Mouse (Mus musculus): ENCODE measurements around the gene Vamp2. TPM values are rescaled to one million over a fixed set of nuclear protein-coding genes. Genes with fewer than 3 reads are reported as not detected.

Gene Vamp2
- total RNA-seq, 2 experiments from 2014 or later = 34.9 to 35.2 TPM

DNA sequence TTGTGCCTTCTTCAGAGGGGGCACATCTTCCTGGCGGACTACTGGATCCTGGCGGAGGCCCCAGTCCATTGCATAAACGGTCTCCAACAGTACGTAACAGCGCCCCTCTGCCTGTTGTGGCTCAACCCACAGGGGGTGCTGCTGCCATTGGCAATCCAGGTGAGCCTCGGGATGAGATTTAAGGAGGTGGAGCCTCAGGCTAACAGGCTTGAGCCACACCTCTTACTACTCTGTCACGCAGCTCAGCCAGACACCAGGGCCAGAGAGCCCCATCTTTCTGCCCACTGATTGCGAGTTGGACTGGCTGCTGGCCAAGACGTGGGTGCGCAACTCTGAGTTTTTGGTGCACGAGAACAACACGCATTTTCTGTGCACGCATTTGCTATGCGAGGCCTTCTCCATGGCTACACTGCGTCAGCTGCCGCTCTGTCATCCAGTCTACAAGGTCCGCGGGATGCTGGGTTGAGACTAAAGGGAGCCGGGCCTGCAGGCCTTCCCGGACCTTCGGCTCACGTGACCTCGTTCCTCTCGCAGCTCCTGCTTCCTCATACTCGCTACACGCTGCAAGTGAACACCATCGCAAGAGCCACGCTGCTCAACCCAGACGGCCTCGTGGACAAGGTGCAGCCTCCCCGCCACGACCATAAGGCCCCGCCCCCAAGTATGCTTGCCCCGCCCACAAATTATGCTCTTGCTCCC, 45.8 kb downstream of the Vamp2 start:
- DNase-seq = peak; percentile 30

DNA sequence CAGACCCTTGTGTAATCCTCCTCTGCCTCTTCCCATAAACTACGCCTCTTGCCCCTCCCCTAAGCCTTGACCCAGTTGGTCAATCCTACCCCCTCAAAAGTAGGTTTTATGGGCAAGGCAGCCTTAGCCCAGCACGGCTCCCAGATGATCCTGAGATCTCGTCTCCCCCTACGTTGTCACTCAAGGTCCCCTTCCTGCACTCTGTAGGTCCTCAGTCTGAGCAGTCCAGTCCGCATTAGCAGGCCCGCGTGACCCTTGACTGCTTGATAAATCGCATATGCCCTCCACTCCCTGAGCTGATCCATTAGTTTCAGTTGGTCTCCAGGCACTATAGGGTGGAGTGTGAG, 46.3 kb downstream of the Vamp2 start:
- no peak for DNase-seq

DNA sequence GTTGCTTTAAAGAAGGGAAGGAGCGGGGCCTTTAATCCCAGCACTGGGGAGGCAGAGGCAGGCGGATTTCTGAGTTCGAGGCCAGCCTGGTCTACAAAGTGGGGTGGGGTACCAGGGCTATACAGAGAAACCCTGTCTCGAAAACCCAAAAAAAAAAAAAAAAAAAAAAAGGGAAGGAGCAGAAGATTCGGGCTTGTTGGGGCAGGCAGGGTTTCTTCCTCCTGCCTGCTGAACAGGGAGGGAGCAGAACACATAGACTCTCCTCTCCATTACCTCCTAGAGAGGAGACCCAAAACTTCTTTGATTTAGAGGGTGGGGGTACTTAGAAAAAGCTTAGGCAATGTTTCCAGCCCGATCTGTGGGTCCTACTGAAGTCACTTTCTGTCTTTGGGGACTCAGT, 47.1 kb downstream of the Vamp2 start:
- no peak for DNase-seq

Other genes starting within 250 kb of the Vamp2 start
- gene Ndel1, start 216.6 kb upstream of the Vamp2 start, total RNA-seq (2021) = 10 to 100 TPM; 69.4 to 71.0 TPM
- not detected for gene Rnf222, start 199.9 kb upstream of the Vamp2 start, total RNA-seq (2021)
- 100 to 1,000 TPM; 573 to 637 TPM for gene Rpl26, start 186.9 kb upstream of the Vamp2 start, total RNA-seq (2021)
- gene Odf4, start 161.4 kb upstream of the Vamp2 start, total RNA-seq (2021) = not detected
- 1 to 10 TPM; 8.4 to 9.6 TPM for gene Arhgef15, start 131.0 kb upstream of the Vamp2 start, total RNA-seq (2021)
- 1 to 10 TPM; 3.8 to 4.6 TPM for gene Slc25a35, start 120.4 kb upstream of the Vamp2 start, total RNA-seq (2021)
- 10 to 100 TPM; 59.6 to 60.4 TPM for gene Rangrf, start 113.3 kb upstream of the Vamp2 start, total RNA-seq (2021)
- 1 to 10 TPM; 6.7 to 7.0 TPM for gene Pfas, start 80.0 kb upstream of the Vamp2 start, total RNA-seq (2021)
- gene Ctc1, start 72.6 kb upstream of the Vamp2 start, total RNA-seq (2021) = 10 to 100 TPM in 1 of 2 experiments, 1 to 10 TPM in 1; 8.9 to 10.9 TPM
- under 1 TPM; 0.54 to 0.88 TPM for gene Aurkb, start 42.8 kb upstream of the Vamp2 start, total RNA-seq (2021)
- gene Borcs6, start 28.8 kb upstream of the Vamp2 start, total RNA-seq (2021) = 10 to 100 TPM; 15.5 to 15.9 TPM
- gene Tmem107, start 17.7 kb upstream of the Vamp2 start, total RNA-seq (2021) = 1 to 10 TPM; 3.9 to 4.1 TPM
- gene Per1, start 6.7 kb downstream of the Vamp2 start, total RNA-seq (2021) = 10 to 100 TPM; 21.0 to 50.8 TPM
- gene Hes7, start 31.9 kb downstream of the Vamp2 start, total RNA-seq (2021) = not detected
- under 1 TPM in 1 of 2 experiments, not detected in 1; 0.21 TPM for gene 9130213A22Rik, start 34.1 kb downstream of the Vamp2 start, total RNA-seq (2021)
- not detected for gene Aloxe3, start 37.4 kb downstream of the Vamp2 start, total RNA-seq (2021)
- gene Alox12b, start 68.5 kb downstream of the Vamp2 start, total RNA-seq (2021) = under 1 TPM in 1 of 2 experiments, not detected in 1; 0.18 TPM
- not detected for gene Alox8, start 109.4 kb downstream of the Vamp2 start, total RNA-seq (2021)
- not detected for gene Gucy2e, start 148.5 kb downstream of the Vamp2 start, total RNA-seq (2021)
- gene Cntrob, start 235.3 kb downstream of the Vamp2 start, total RNA-seq (2021) = 1 to 10 TPM; 1.2 to 2.5 TPM
- 10 to 100 TPM; 39.6 to 48.3 TPM for gene Trappc1, start 235.5 kb downstream of the Vamp2 start, total RNA-seq (2021)
- gene Kcnab3, start 237.8 kb downstream of the Vamp2 start, total RNA-seq (2021) = under 1 TPM in 1 of 2 experiments, not detected in 1; 0.13 TPM

All from gastrocnemius, postnatal 25 days (tissue).